Mouse (Mus musculus) lung, embryonic 16.5 days (tissue): Measurements from ENCODE around the gene Olig3. TPM values are rescaled to one million over a fixed set of nuclear protein-coding genes. Genes with fewer than 3 reads are reported as not detected.
"Not testable (repeated sequence)": the region's sequence is repeated elsewhere in the genome, so short reads cannot be mapped to it uniquely, and the experiment has no call there.

Experiments used
- ATAC-seq: fragments of 200-750 bp; cut with Nextera tagmentation; 2 replicates; pipeline ENCODE4 v1.8.0; 2017; ENCODE audit warnings: low read depth, mild to moderate bottlenecking, moderate library complexity
- H3K27ac ChIP-seq: fragments of 300-500 bp; sonication (generic); 2 replicates; pipeline ENCODE4 v1.5.1; 2014; ENCODE audit warnings: mild to moderate bottlenecking, control low read depth, low read length
- H3K27me3 ChIP-seq: fragments of 300-500 bp; sonication (generic); 2 replicates; pipeline ENCODE4 v1.6.1; 2014; ENCODE audit warnings: low read depth, low read length, mixed read lengths; ENCODE audit not compliant: control insufficient read depth, insufficient read depth
- H3K36me3 ChIP-seq: fragments of 300-500 bp; sonication (generic); 2 replicates; pipeline ENCODE4 v1.6.1; 2014; ENCODE audit warnings: low read length; ENCODE audit not compliant: control insufficient read depth, insufficient read depth
- H3K4me1 ChIP-seq: fragments of 300-500 bp; sonication (generic); replicated peaks from 2 replicates; pipeline ENCODE4 v1.6.1; 2014; ENCODE audit warnings: low read length, mixed read lengths; ENCODE audit not compliant: control insufficient read depth, insufficient read depth
- H3K4me2 ChIP-seq: fragments of 300-500 bp; sonication (generic); 2 replicates; pipeline ENCODE4 v1.6.1; 2014; ENCODE audit warnings: low read depth, low read length, control low read depth
- H3K4me3 ChIP-seq: fragments of 300-500 bp; sonication (generic); 2 replicates; pipeline ENCODE4 v1.5.1; 2014; ENCODE audit warnings: mild to moderate bottlenecking, low read length, control low read depth
- H3K9ac ChIP-seq: fragments of 300-500 bp; sonication (generic); 2 replicates; pipeline ENCODE4 v1.6.1; 2014; ENCODE audit warnings: low read length, control low read depth
- H3K9me3 ChIP-seq: fragments of 300-500 bp; sonication (generic); 2 replicates; pipeline ENCODE4 v1.6.1; 2016; ENCODE audit warnings: low read length; ENCODE audit not compliant: control insufficient read depth
- WGBS: fragments of 180-500 bp; shearing (Covaris S2); extraction: QIAGEN DNeasy Blood & Tissue Kit; methylation state at CpG from one replicate; pipeline ENCODE4 v1.1.7; 2014; 5-methylcytosine and 5-hydroxymethylcytosine counted together
- polyA plus RNA-seq: library from polyadenylated mRNA; unstranded; fragments of >200 nt; fragmentation: Nextera tagmentation; extraction: Ambion mirVana; gene quantifications from 2 replicates; pipeline ENCODE4 v1.2.1, GENCODE M21; 2015

Olig3 gene
- polyA plus RNA-seq, 1 experiment from 2014 or later, result not detected

DNA sequence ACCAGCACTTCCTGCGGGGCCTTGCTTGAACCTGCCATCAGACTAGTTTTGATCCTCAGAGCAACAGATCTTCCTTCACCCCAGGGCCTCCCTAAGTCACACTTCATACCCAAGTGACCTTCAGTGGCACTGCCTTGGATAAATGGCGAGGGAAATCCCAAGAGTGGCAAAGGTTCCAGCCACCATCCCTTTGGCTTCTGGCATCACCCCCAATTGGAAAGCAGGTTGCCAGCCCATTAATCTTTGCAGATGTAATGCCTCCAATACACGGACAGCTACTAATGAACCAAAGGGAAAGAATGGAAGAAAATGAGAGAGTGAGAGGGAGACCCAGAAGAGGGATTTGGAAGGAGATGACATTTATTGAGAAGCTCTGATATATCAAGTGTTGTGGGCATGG lies 18.0 kb downstream of the Olig3 start:
- 62% methylated on average over 3 of the region's 3 CpGs for WGBS
- no peaks in the 10 kb centered on the region for H3K4me1 ChIP-seq
- no peak overlapping the region for H3K4me3 ChIP-seq
- ATAC-seq, result no peak
- no peak overlapping the region for H3K9ac ChIP-seq
- no peak overlapping the region for H3K27ac ChIP-seq
- H3K4me2 ChIP-seq, result no peak overlapping the region
- H3K27me3 ChIP-seq, result peaks cover 2% of the 10 kb centered on the region; the same call in 1 of the 2 replicates
- no peaks in the 10 kb centered on the region for H3K36me3 ChIP-seq
- H3K9me3 ChIP-seq, result peaks cover 4% of the 10 kb centered on the region; the same call in 1 of the 2 replicates

DNA sequence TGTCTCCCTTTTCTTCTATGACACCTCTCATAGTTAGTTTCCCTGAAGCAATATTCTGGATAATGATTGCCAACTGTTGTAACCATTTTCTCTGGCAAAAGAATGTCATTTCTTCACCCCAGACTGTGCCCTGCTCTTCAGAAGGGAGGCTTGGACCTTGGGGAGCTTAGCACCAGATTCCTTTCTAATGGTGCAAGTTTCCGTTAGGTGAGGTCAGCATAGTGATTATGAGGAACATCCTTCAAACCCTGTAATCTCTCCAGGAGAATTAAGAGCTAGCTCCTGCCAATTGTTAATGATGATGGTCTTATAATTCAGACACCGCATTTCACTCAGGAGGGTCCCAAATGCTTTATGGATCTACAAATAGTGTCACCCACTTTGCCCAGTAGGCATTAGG lies 19.5 kb downstream of the Olig3 start:
- WGBS, result 89% methylated on average over 2 of the region's 2 CpGs
- H3K4me2 ChIP-seq, result no peak overlapping the region
- H3K36me3 ChIP-seq, result no peaks in the 10 kb centered on the region
- H3K4me1 ChIP-seq, result no peaks in the 10 kb centered on the region
- no peak for ATAC-seq
- H3K27ac ChIP-seq, result no peak overlapping the region
- no peak overlapping the region for H3K9ac ChIP-seq
- H3K4me3 ChIP-seq, result no peak overlapping the region
- H3K27me3 ChIP-seq, result no peaks in the 10 kb centered on the region; the same call in 1 of the 2 replicates
- H3K9me3 ChIP-seq, result peaks cover 6% of the 10 kb centered on the region; the same call in 1 of the 2 replicates

DNA sequence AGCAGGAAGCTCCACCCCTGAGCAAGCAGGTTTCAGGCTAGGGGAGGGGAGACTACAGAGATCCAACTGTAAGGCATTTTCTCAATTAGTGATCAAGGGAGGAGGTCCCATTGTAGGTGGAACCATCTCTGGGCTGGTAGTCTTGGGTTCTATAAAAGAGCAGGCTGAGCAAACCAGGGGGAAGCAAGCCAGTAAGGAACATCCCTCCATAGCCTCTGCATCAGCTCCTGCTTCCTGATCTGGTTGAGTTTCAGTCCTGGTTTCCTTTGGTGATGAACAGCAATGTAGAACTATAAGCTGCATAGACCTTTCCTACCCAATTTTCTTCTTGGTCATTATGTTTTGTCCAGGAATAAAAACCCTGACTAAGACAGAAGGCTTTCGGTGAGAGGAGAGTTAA lies 24.6 kb downstream of the Olig3 start:
- 85% methylated on average over 1 of the region's 1 CpGs for WGBS
- not testable (repeated sequence) for H3K4me1 ChIP-seq, H3K4me3 ChIP-seq, H3K4me2 ChIP-seq, ATAC-seq, H3K9ac ChIP-seq, H3K27ac ChIP-seq, H3K27me3 ChIP-seq, H3K9me3 ChIP-seq, H3K36me3 ChIP-seq

DNA sequence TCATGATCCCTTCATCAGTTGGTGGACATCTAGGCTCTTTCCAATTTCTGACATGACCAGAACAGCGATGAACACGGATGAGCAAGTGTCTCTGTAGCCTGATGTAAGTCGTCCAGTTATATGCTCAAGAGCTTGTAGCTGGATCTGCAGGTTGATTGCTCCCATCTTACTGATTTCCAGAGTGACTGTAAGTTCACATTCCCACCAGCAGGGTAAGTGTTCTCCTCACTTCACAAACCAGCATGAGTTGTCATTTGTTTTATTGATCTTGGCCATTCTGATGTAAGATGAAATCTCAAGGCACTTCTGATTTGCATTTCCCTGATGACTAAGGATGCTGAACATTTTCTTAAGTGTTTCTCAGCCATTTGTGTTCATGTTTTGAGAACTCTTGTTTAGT lies 27.8 kb downstream of the Olig3 start:
- Histone ChIP-seq H3K4me3 (no peak overlapping the region), H3K27me3 (no peaks in the 10 kb centered on the region), H3K4me2 (no peak overlapping the region), H3K9me3 (peaks cover 4% of the 10 kb centered on the region; the same call in 1 of the 2 replicates), H3K27ac (no peak overlapping the region), H3K4me1 (no peaks in the 10 kb centered on the region), H3K36me3 (no peaks in the 10 kb centered on the region), H3K9ac (no peak overlapping the region)
- no peak for ATAC-seq
- WGBS, result 81% methylated on average over 3 of the region's 3 CpGs

DNA sequence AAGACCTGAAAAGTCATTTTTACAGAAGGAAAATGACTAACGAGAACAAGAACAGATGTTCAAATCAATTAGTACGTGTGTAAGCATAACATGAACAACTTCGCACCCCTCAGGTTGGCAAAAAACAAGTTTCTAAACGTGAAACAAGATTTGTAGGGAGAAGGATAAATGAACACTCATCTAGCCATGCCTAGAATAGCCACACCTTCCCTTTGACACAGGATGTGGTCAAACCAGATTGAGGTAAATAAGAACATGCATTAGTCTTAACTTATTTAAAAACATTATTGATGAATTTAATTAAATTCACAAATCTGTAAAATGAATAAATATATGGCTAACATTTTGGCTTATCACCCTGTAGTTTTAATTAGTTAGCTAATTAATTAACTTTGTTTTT lies 35.5 kb downstream of the Olig3 start:
- Histone ChIP-seq H3K9ac (no peak overlapping the region), H3K9me3 (no peaks in the 10 kb centered on the region), H3K27me3 (peaks cover 10% of the 10 kb centered on the region), H3K27ac (no peak overlapping the region), H3K36me3 (no peaks in the 10 kb centered on the region), H3K4me1 (no peaks in the 10 kb centered on the region), H3K4me2 (no peak overlapping the region), H3K4me3 (no peak overlapping the region)
- no peak for ATAC-seq
- WGBS, result 83% methylated on average over 4 of the region's 4 CpGs

DNA sequence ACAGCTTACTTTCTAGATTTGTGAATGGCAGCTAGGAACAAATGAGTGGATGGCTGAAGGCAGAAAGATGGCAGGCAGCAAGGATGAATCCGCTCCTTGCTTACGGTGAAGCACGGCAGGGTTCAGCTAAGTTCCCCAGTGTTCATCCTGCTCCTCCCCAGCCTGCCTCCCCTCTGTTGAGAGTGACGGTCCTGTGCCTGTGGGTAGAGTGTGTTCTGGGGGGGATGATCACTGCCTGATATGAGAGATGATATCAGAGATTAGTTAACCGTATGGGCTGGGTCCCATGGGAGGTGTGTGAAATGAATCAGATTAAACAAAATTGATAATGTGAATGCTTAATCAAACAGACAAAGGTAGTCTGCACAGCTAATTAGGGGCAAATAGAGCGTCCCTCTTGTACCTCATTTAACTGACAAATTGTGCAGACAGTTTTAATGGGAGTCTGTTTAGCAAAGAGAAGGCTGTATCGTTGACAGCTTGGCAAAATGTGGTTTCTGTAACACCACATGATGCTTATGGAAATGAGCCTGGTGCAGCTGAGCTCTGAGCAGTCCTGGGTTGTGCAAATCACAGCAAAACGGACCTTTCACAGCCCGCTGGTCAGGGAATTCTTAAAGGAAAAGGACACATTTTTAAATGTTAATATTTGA lies 40.3 kb downstream of the Olig3 start:
- 50% methylated on average over 9 of the region's 9 CpGs for WGBS
- H3K27me3 ChIP-seq, result peaks cover 24% of the 10 kb centered on the region
- no peak for ATAC-seq

DNA sequence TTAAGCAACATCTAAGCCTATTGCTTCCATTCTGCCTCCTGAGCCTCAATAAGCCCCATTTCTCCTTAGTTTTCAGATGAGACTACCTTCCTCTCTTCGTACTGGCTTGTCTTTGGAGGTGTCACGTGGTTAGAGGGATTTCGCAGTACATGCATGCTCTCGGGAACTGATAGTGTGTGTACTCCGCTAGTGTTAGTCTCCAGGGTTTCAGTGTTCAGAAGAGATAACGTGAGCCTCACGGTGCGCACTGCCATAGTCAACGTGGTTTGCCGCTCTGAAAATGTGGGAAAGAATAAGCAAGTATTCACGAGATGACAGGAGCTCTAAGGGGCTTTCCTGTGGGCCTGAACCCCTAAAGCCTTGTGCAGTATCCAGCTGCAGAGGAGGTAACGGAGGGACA lies 41.1 kb downstream of the Olig3 start:
- ATAC-seq, result no peak
- Histone ChIP-seq H3K27ac (no peak overlapping the region), H3K4me1 (no peaks in the 10 kb centered on the region), H3K4me3 (no peak overlapping the region), H3K27me3 (peaks cover 24% of the 10 kb centered on the region), H3K4me2 (no peak overlapping the region), H3K9ac (no peak overlapping the region), H3K9me3 (no peaks in the 10 kb centered on the region), H3K36me3 (no peaks in the 10 kb centered on the region)
- WGBS, result 80% methylated on average over 12 of the region's 12 CpGs

More for the DNA sequence above, 40.3 kb downstream of the Olig3 start:
- no peaks in the 10 kb centered on the region for H3K36me3 ChIP-seq
- no peak overlapping the region for H3K4me3 ChIP-seq
- H3K27ac ChIP-seq, result no peak overlapping the region
- no peak overlapping the region for H3K9ac ChIP-seq
- H3K4me1 ChIP-seq, result no peaks in the 10 kb centered on the region
- H3K9me3 ChIP-seq, result no peaks in the 10 kb centered on the region
- no peak overlapping the region for H3K4me2 ChIP-seq

DNA sequence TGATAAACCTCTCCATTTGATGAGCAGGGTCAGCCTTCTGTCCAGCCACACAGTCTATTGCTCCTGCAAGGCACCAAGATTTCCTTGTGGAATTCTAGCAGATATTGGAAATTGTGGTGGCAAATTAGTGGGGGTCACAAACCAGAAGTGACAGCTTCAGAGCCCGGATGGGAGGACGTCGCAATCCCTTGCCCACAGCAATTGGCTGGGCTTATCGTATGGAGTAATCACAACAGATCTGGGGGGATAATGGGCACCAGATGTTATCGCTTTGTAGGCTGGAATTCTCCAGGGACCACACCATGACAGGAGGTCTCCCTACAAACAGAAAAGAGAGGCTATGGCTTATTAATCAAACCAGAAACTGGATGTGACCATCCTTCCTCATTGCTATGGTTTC lies 44.8 kb downstream of the Olig3 start:
- WGBS, result 30% methylated on average over 5 of the region's 5 CpGs
- peaks cover 30% of the 10 kb centered on the region for H3K27me3 ChIP-seq

DNA sequence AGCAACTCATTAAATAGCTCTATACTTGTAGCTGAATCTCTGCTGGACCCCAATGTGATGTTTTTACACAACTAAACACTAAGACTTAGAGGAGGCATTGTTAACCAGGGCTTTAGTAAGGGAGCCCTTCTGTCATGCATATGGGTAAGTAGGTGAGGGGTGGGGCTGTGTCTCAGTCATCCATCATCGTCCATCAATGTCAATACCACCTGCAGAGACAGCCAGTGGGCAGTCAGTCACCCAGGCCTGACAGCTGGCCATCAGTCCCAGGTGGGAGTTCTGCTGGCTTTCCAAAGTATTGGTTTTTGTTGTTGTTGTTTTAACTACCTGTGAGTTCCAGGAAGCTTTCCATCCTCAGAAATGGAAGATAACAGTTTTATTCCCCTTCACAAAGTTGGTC lies 48.1 kb downstream of the Olig3 start:
- no peak for ATAC-seq
- H3K4me3 ChIP-seq, result no peak overlapping the region
- H3K27ac ChIP-seq, result no peak overlapping the region
- H3K4me1 ChIP-seq, result no peaks in the 10 kb centered on the region
- H3K9me3 ChIP-seq, result no peaks in the 10 kb centered on the region
- no peak overlapping the region for H3K4me2 ChIP-seq
- no peak overlapping the region for H3K9ac ChIP-seq
- WGBS, result 27% methylated on average over 1 of the region's 1 CpGs
- no peaks in the 10 kb centered on the region for H3K36me3 ChIP-seq
- peaks cover 13% of the 10 kb centered on the region for H3K27me3 ChIP-seq

More for the DNA sequence above, 44.8 kb downstream of the Olig3 start:
- Histone ChIP-seq H3K9me3 (no peaks in the 10 kb centered on the region), H3K4me3 (no peak overlapping the region), H3K4me1 (no peaks in the 10 kb centered on the region), H3K27ac (no peak overlapping the region), H3K36me3 (no peaks in the 10 kb centered on the region), H3K4me2 (no peak overlapping the region), H3K9ac (no peak overlapping the region)
- no peak for ATAC-seq

DNA sequence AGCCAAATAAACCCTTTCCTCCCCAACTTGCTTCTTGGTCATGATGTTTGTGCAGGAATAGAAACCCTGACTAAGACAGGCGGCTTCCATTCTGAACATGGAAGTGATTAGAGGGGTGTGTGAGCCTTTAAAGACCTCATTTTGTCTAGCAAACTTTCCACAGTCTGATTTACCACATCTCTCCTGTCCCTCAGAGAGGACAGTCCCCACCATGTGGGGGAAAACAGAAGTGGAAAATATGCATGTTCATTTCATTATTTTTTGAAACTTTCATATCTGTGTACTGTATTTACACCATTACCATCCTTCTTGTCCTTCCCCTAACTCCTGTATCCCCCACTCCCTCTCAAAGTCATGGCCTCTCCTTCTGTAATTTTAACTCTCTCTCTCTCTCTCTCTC lies 49.6 kb downstream of the Olig3 start:
- no peak overlapping the region for H3K27ac ChIP-seq
- no peak overlapping the region for H3K9ac ChIP-seq
- no peaks in the 10 kb centered on the region for H3K9me3 ChIP-seq
- WGBS, result 75% methylated on average over 1 of the region's 1 CpGs
- no peaks in the 10 kb centered on the region for H3K36me3 ChIP-seq
- ATAC-seq, result no peak
- peaks cover 13% of the 10 kb centered on the region for H3K27me3 ChIP-seq
- no peaks in the 10 kb centered on the region for H3K4me1 ChIP-seq
- H3K4me3 ChIP-seq, result no peak overlapping the region
- H3K4me2 ChIP-seq, result no peak overlapping the region
